Mouse (Mus musculus) lung, postnatal 0 days (tissue): ENCODE data around the gene Haghl. TPM values are rescaled to one million over a fixed set of nuclear protein-coding genes. Genes with fewer than 3 reads are reported as not detected.
"Not testable (repeated sequence)": the region's sequence is repeated elsewhere in the genome, so short reads cannot be mapped to it uniquely, and the experiment has no call there.

ENCODE experiments used
- ATAC-seq: fragments of 200-750 bp; cut with Nextera tagmentation; 2 replicates; pipeline ENCODE4 v1.8.0; 2017; ENCODE audit warnings: moderate library complexity
- DNase-seq: peaks from one replicate; pipeline ENCODE4 v3.0.0-alpha.2; 2016; ENCODE audit warnings: low spot score
- H3K27ac ChIP-seq: fragments of 300-500 bp; sonication (generic); 2 replicates; pipeline ENCODE4 v1.5.1; 2014; ENCODE audit warnings: antibody characterized with exemption, mild to moderate bottlenecking, low read length, mixed read lengths
- H3K27me3 ChIP-seq: fragments of 300-500 bp; sonication (generic); replicated peaks from 2 replicates; pipeline ENCODE4 v1.6.1; 2014; ENCODE audit warnings: low read length, mixed read lengths; ENCODE audit not compliant: insufficient read depth
- H3K36me3 ChIP-seq: fragments of 300-500 bp; sonication (generic); 2 replicates; pipeline ENCODE4 v1.6.1; 2014; ENCODE audit warnings: low read length, mixed read lengths; ENCODE audit not compliant: insufficient read depth
- H3K4me1 ChIP-seq: fragments of 300-500 bp; sonication (generic); 2 replicates; pipeline ENCODE4 v1.6.1; 2014; ENCODE audit warnings: antibody characterized with exemption, low read depth, low read length, mixed read lengths; ENCODE audit not compliant: insufficient read depth
- H3K4me2 ChIP-seq: fragments of 300-500 bp; sonication (generic); replicated peaks from 2 replicates; pipeline ENCODE4 v1.6.1; 2014; ENCODE audit warnings: low read depth, mild to moderate bottlenecking, low read length, moderate library complexity, mixed read lengths
- H3K4me3 ChIP-seq: fragments of 300-500 bp; sonication (generic); 2 replicates; pipeline ENCODE4 v1.5.1; 2014; ENCODE audit warnings: low read depth, low read length
- H3K9ac ChIP-seq: fragments of 300-500 bp; sonication (generic); replicated peaks from 2 replicates; pipeline ENCODE4 v1.6.1; 2014; ENCODE audit warnings: low read depth, mild to moderate bottlenecking
- H3K9me3 ChIP-seq: fragments of 300-500 bp; sonication (generic); 2 replicates; pipeline ENCODE4 v1.6.1; 2016; ENCODE audit warnings: low read length, mixed read lengths
- CTCF ChIP-seq: IDR thresholded peaks from 2 replicates; pipeline ENCODE4 v1.5.1; 2016; ENCODE audit warnings: antibody characterized with exemption, mild to moderate bottlenecking
- EP300 ChIP-seq: IDR thresholded peaks from 2 replicates; pipeline ENCODE4 v1.6.1; 2016; ENCODE audit warnings: antibody characterized with exemption, mild to moderate bottlenecking, control low read depth
- WGBS: fragments of 180-500 bp; shearing (Covaris S2); extraction: QIAGEN DNeasy Blood & Tissue Kit; methylation state at CpG from one replicate; pipeline ENCODE4 v1.1.7; 2014; 5-methylcytosine and 5-hydroxymethylcytosine counted together
- microRNA-seq: library from miRNA; unstranded; fragments of <30 nt; microRNA quantifications from one replicate; pipeline ENCODE4, GENCODE M21; 2016
- polyA plus RNA-seq: library from polyadenylated mRNA; unstranded; fragments of >200 nt; fragmentation: Nextera tagmentation; extraction: Ambion mirVana; gene quantifications from 2 replicates; pipeline ENCODE4 v1.2.1, GENCODE M21; 2015

Haghl gene
- polyA plus RNA-seq, 1 experiment from 2014 or later, result 42.7 TPM

DNA sequence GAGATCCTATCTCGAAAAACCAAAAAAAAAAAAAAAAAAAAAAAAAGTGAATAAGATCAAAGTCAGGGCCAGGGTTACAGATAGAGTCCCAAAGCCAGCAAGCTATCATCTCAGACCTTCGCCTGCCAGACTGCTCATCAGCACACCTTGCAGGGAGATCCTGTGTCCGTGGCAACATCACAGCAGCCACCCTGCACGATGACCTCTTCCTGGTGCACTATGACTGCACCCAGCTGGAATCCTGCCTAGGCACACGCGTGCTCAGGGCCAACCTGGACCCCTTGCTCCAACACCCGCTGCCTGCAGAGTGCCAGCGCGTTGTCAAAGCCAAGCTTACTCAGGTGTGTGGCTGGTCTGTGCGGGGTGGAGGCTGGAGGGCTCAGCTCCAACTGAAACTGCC is 41.2 kb downstream of the Haghl start:
- DNase-seq (no peak), ATAC-seq (no peak)
- Histone ChIP-seq H3K4me3 (no peak overlapping the region), H3K9me3 (no peaks in the 10 kb centered on the region), H3K4me1 (peaks cover 6% of the 10 kb centered on the region; the same call in 1 of the 2 replicates), H3K9ac (no peak overlapping the region), H3K27ac (no peak overlapping the region), H3K4me2 (no peak overlapping the region), H3K36me3 (no peaks in the 10 kb centered on the region), H3K27me3 (no peaks in the 10 kb centered on the region)
- TF ChIP-seq CTCF, result no peak
- TF ChIP-seq EP300, result no peak
- 72% methylated on average over 10 of the region's 10 CpGs for WGBS

DNA sequence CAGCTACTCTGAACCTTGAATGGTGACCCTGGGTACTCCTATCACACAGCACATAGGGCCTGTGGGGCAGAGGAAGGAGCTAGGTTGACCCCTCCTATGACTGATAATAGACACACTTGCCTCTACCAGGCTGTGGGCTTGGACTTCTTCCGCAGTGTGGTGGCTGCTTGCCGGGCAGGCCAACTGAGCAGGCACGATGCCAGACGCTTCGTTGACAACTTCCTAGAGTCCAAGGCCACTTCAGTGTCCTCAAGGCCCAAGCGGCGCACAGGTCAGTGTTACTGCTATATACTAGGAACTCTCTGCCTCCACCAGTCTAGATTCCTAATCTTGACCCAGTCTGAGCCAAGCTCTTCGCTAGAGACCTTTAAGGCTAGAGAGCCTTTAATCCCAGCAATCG is 41.6 kb downstream of the Haghl start:
- no peak for TF ChIP-seq CTCF
- TF ChIP-seq EP300, result no peak
- no peak for DNase-seq
- Histone ChIP-seq H3K4me3 (no peak overlapping the region), H3K4me1 (peaks cover 6% of the 10 kb centered on the region; the same call in 1 of the 2 replicates), H3K9ac (no peak overlapping the region), H3K27me3 (no peaks in the 10 kb centered on the region), H3K36me3 (no peaks in the 10 kb centered on the region), H3K9me3 (no peaks in the 10 kb centered on the region), H3K27ac (no peak overlapping the region), H3K4me2 (no peak overlapping the region)
- WGBS, result 70% methylated on average over 8 of the region's 9 CpGs
- 0 out of 2 replicates have a peak, but pooled peaks have one; percentile 38 for ATAC-seq

DNA sequence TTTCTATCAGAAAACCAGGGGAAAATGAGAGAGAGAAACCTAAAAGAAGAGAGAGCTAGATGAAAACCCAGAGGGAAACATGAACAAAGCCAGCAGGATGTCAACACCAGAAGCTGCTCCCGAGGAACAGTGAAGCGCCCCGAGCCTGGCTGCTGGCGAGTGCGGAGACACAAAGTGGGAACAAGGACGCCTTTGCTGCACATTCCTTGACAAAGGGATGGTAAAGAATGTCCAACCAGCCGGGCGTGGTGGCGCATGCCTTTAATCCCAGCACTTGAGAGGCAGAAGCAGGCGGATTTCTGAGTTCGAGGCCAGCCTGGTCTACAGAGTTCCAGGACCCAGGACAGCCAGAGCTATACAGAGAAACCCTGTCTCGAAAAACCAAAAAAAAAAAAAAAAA is 44.0 kb downstream of the Haghl start:
- DNase-seq, H3K36me3 ChIP-seq, H3K4me2 ChIP-seq, ATAC-seq, H3K9ac ChIP-seq, H3K27ac ChIP-seq, H3K4me3 ChIP-seq, H3K27me3 ChIP-seq, H3K4me1 ChIP-seq, H3K9me3 ChIP-seq: not testable (repeated sequence)
- 69% methylated on average over 12 of the region's 12 CpGs for WGBS

DNA sequence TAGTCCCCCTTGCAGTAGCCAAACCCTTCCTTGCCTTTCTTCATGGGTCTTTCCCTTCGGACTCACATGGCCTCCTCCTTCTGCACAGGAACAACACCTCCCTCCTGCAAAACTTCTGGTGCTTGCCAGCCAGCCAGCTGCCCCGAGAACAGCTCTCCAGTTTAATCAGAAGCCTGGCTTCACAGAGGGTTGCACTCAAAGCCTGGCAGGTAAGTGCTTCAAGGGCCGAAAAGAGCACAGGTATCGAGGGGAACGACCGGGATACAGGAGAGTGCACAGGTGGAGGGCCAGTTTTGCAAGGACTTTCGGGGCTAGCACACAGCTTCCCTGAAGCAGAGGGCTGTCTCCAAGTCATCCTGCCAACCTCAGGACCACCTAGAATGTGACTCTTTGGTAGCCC is 46.6 kb downstream of the Haghl start:
- Histone ChIP-seq H3K4me3 (no peak overlapping the region), H3K27ac (peak overlapping the region; percentile 47), H3K4me1 (peaks cover 4% of the 10 kb centered on the region; the same call in 1 of the 2 replicates), H3K4me2 (no peak overlapping the region), H3K9me3 (no peaks in the 10 kb centered on the region), H3K9ac (no peak overlapping the region), H3K27me3 (no peaks in the 10 kb centered on the region), H3K36me3 (no peaks in the 10 kb centered on the region)
- TF ChIP-seq CTCF, result no peak
- no peak for TF ChIP-seq EP300
- ATAC-seq, result peak; percentile 81
- DNase-seq, result peak; percentile 80
- WGBS, result 48% methylated on average over 7 of the region's 7 CpGs

DNA sequence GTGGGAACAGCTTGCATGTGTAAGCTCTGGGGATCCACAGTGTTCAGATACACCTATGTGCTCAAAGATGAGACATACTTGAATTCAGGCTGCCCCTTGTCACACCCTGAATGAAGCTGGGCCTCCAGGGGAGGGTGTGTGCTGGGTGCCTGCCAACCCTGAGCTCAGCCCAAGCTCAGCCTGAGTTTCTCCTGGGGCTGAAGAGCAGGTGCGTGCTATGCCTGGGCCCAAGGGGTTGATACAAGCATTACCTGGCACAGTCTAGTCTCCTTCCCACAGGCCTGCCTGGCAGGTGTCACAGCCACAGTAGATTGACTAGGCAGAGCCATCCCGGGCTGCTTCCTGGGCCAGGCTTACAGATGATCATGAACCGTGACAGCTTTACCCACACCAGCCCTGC is 49.7 kb downstream of the Haghl start, which contains the start of gene Mslnl:
Gene Mslnl (plus strand): TSS at position 298 of the 400 bp plus-strand sequence.
- TF ChIP-seq CTCF, result no peak
- no peak for TF ChIP-seq EP300
- peak; percentile 57 for DNase-seq
- Histone ChIP-seq H3K27me3 (no peaks in the 10 kb centered on the region), H3K36me3 (no peaks in the 10 kb centered on the region), H3K4me3 (no peak within 1 kb of the TSS), H3K9me3 (no peaks in the 10 kb centered on the region), H3K9ac (no peak within 1 kb of the TSS), H3K4me1 (peaks cover 4% of the 10 kb centered on the region; the same call in 1 of the 2 replicates), H3K27ac (peak within 1 kb of the TSS; percentile 52), H3K4me2 (no peak within 1 kb of the TSS)
- ATAC-seq, result peak; percentile 51
- 59% methylated on average over 3 of the region's 3 CpGs for WGBS

DNA sequence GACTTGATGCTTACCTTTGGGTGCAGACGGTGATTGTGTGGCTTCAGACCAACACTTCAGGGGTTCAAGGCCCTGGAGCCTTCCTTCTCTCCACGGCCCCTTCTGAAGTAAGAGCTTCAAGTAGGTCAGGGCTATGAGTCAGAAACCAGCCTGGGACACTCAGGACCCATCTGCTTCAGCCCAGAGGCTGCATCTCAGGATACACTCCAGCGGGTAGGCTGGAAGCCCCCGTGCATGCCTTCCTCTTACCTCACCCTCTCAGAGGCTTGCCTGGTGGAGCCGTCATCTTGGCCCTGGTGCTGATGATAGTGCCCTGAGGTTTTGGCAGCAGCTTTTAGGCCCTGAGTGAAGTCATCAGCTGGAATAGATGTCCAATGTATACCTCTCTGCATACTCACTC is 50.2 kb downstream of the Haghl start:
- WGBS, result 67% methylated on average over 5 of the region's 5 CpGs
- Histone ChIP-seq H3K36me3 (no peaks in the 10 kb centered on the region), H3K4me3 (no peak overlapping the region), H3K4me1 (peaks cover 4% of the 10 kb centered on the region; the same call in 1 of the 2 replicates), H3K9me3 (no peaks in the 10 kb centered on the region), H3K27me3 (no peaks in the 10 kb centered on the region), H3K9ac (no peak overlapping the region), H3K27ac (no peak overlapping the region), H3K4me2 (no peak overlapping the region)
- ATAC-seq (no peak), DNase-seq (no peak)
- no peak for TF ChIP-seq CTCF

- 19% methylated on average over 2 of the region's 2 CpGs for WGBS
- no peak overlapping the region for H3K4me2 ChIP-seq
- TF ChIP-seq CTCF (peak; percentile 97), EP300 (no peak)
- H3K9ac ChIP-seq, result no peak overlapping the region
- peaks cover 7% of the 10 kb centered on the region; the same call in 1 of the 2 replicates for H3K4me1 ChIP-seq
- no peaks in the 10 kb centered on the region for H3K36me3 ChIP-seq
- no peaks in the 10 kb centered on the region for H3K9me3 ChIP-seq
- ATAC-seq (no peak), DNase-seq (peak; percentile 88)
- H3K27me3 ChIP-seq, result no peaks in the 10 kb centered on the region
- H3K27ac ChIP-seq, result no peak overlapping the region
- no peak overlapping the region for H3K4me3 ChIP-seq
Observed at GRCm38 (mm10) chr17:25732082-25732481, 53.4 kb downstream of the Haghl start.

Small RNA genes within 50 kb of the gene (microRNA-seq; reads per million reads assigned to microRNA genes)
- gene Gm25083 (not detected), gene Mir3082 (not detected), gene Mir6966 (not detected)

Other genes starting within 250 kb of the Haghl start
- 0.19 and 0.24 TPM in 2 replicates for gene Sox8, start 215.0 kb downstream of the Haghl start, polyA plus RNA-seq
- gene Lmf1, start 206.6 kb downstream of the Haghl start, polyA plus RNA-seq, result 16.5 and 16.6 TPM in 2 replicates
- gene Gng13, start 68.5 kb downstream of the Haghl start, polyA plus RNA-seq, result 3.8 and 4.4 TPM in 2 replicates
- gene Chtf18, start 58.3 kb downstream of the Haghl start, polyA plus RNA-seq, result 1.6 and 2.6 TPM in 2 replicates
- gene Rpusd1, start 58.0 kb downstream of the Haghl start, polyA plus RNA-seq, result 15.2 and 18.1 TPM in 2 replicates
- gene Mslnl, start 49.6 kb downstream of the Haghl start, polyA plus RNA-seq, result 1.0 and 1.9 TPM in 2 replicates
- 584 and 630 TPM in 2 replicates for gene Msln, start 31.3 kb downstream of the Haghl start, polyA plus RNA-seq
- gene Narfl, start 11.9 kb downstream of the Haghl start, polyA plus RNA-seq, result 23.8 and 24.1 TPM in 2 replicates
- 5.8 and 7.7 TPM in 2 replicates for gene Ccdc78, start 907 bp upstream of the Haghl start, polyA plus RNA-seq
- 112 and 116 TPM in 2 replicates for gene Fam173a, start 7.2 kb upstream of the Haghl start, polyA plus RNA-seq
- not detected in 2 replicates for gene AC134908.4, start 10.0 kb upstream of the Haghl start, polyA plus RNA-seq
- gene Metrn, start 11.5 kb upstream of the Haghl start, polyA plus RNA-seq, result 19.1 and 20.9 TPM in 2 replicates
- 0.43 and 0.70 TPM in 2 replicates for gene Fbxl16, start 23.4 kb upstream of the Haghl start, polyA plus RNA-seq
- 14.9 and 15.0 TPM in 2 replicates for gene Wdr24, start 38.0 kb upstream of the Haghl start, polyA plus RNA-seq
- 27.3 and 28.0 TPM in 2 replicates for gene Jmjd8, start 43.2 kb upstream of the Haghl start, polyA plus RNA-seq
- 196 and 198 TPM in 2 replicates for gene Stub1, start 47.7 kb upstream of the Haghl start, polyA plus RNA-seq
- gene Rhbdl1, start 51.6 kb upstream of the Haghl start, polyA plus RNA-seq, result 1.4 and 1.7 TPM in 2 replicates
- gene Gm20683, start 56.1 kb upstream of the Haghl start, polyA plus RNA-seq, result 0.86 and 1.1 TPM in 2 replicates
- gene Rhot2, start 59.2 kb upstream of the Haghl start, polyA plus RNA-seq, result 9.9 and 10.3 TPM in 2 replicates
- 5.6 and 5.8 TPM in 2 replicates for gene Wdr90, start 75.8 kb upstream of the Haghl start, polyA plus RNA-seq
- 16.5 and 19.5 TPM in 2 replicates for gene Mcrip2, start 83.1 kb upstream of the Haghl start, polyA plus RNA-seq
- gene Mettl26, start 89.4 kb upstream of the Haghl start, polyA plus RNA-seq, result 48.7 and 50.7 TPM in 2 replicates
- 0.24 and 0.26 TPM in 2 replicates for gene Wfikkn1, start 95.2 kb upstream of the Haghl start, polyA plus RNA-seq
- 19.3 and 21.7 TPM in 2 replicates for gene Rab40c, start 134.1 kb upstream of the Haghl start, polyA plus RNA-seq
- gene Pigq, start 159.3 kb upstream of the Haghl start, polyA plus RNA-seq, result 36.9 and 37.5 TPM in 2 replicates
- gene Nhlrc4, start 159.3 kb upstream of the Haghl start, polyA plus RNA-seq, result 4.5 and 4.9 TPM in 2 replicates
- not detected in 2 replicates for gene A930017K11Rik, start 166.9 kb upstream of the Haghl start, polyA plus RNA-seq
- gene Capn15, start 200.1 kb upstream of the Haghl start, polyA plus RNA-seq, result 12.7 and 13.9 TPM in 2 replicates